Mouse (Mus musculus): ENCODE measurements at regions not wholly inside any gene's neighbourhood (a gene's known extent, or its start where the extent isn't known, plus 50 kb on each side); places are given as distances from the start of the nearest gene placed in this dataset.
"Not testable (repeated sequence)": the region's sequence is repeated elsewhere in the genome, so short reads cannot be mapped to it uniquely, and the experiment has no call there.

DNA sequence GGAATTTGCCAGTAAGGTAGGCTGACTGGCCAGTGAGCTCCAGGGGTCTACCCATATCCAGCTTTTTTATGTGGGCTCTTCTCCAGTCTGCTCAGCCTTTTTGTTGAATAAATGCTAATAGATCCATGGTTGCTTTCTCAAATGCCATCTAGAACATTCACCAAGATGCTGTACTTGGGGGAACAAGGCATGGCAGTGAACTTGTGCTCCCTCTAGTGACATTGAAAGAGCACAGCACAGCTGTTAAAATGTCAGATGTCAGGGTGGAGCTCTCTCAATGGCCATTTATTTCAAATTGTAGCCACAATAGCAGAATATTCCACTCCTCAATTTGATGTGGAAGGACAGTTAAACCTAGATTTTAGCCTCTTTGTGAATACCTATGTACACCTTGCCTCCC, 86.3 kb downstream of the Kcnk1 start:
- DNase-seq (ENCODE audit: low read depth, low spot score): no peak

DNA sequence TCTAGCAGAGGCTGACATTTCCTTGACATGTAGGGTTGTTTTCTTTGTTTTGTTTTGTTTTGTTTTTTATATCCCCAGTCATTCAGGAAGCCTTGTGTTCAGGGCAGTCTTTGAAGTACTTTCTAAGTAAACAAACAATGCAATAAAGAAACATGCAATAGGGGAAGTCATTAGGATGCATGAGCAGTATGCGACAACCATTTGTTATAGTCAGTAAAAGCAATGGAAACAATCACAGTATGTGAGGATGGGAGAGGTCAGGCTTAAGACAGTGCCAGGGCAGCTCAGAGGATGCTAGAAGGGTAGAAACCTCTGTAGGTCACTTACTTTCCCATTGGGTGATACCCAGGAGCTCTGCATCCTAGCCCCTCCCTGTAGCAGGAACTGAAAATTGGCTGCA, 87.9 kb downstream of the Kcnk1 start:
- no peak for DNase-seq (ENCODE audit: low read depth, low spot score)

DNA sequence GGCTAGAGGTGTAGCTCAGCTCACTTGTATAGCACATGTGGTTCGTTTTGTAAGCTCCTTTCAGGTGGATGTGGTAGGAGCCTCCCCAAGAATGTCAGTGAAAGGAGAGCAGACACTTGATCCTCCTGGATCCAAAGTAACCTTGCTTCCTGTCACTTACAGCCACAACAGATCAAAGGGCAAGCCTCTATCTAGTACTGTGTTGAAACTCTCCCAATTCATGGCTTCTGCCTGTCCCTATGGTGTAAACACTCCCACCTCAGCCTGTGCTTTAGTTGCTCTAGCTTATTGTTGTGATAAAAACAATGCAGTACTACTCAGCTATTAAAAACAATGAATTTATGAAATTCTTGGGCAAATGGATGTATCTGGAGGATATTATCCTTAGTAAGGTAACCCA, 95.8 kb downstream of the Kcnk1 start:
- DNase-seq (ENCODE audit: low read depth, low spot score): no peak

DNA sequence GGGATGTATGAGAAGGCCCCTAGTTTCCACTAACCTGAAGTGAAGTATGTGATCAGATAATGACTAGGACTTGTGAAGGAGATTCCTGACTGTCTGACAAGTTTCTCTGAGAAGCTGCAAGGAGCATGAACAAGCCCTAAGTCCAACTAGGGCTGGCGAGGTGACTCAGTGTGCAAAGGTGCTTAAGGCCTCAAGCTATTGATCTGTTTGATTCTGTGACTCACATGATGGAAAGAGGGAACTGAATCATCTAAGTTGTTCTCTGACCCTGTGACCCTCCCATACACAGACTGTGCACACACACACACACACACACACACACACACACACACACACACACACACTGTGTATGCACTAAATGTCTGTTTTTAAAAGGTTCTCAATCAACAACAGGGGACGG, 99.0 kb downstream of the Kcnk1 start:
- DNase-seq (ENCODE audit: low read depth, low spot score): no peak

DNA sequence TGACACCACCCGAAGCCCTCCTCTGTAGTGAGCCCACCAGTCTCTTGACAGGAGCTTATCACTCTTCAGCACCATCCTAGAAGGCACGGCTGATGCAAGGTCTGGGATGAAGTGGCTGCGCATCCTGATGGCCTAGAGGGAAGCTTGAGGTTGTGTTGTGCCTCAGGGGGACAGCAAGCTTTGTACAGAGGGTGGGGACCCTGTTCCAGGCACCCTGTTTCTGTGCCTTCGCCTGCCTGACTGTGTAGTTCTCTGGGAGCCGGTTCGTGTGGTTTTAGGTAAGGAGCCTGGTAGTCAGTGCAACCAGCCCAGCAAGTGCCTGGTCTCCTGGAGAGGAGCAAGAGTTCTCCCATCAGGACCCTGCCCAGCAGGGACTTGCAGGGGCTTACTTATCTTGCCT, 101.1 kb downstream of the Kcnk1 start:
- no peak for DNase-seq (ENCODE audit: low read depth, low spot score)

DNA sequence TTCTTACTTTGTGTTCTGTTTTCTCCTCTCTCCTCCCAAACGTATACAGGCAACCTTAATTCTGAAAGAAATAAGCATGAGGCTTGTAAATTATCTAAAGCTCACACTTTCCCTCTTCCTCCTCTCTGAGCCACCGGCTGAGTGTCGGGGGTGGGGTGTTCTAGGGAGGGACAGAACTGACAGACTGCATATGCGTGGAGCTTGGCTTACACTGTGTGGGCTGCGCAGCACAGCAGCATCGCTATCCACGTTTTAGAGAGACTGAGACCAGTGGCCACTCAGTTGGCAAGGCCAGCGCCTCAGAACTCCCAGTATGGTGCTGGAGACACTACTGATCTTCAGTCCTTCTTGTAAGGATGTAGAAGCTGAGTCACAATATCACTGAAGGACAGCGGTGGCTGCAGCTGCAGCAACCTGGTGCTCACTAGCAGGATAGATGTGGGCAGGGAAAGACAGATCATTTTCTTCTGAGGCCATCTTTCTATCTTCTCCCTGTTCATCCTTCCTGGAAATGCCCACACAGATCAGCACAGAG, 101.7 kb downstream of the Kcnk1 start:
- no peak for DNase-seq (ENCODE audit: low read depth, low spot score)

DNA sequence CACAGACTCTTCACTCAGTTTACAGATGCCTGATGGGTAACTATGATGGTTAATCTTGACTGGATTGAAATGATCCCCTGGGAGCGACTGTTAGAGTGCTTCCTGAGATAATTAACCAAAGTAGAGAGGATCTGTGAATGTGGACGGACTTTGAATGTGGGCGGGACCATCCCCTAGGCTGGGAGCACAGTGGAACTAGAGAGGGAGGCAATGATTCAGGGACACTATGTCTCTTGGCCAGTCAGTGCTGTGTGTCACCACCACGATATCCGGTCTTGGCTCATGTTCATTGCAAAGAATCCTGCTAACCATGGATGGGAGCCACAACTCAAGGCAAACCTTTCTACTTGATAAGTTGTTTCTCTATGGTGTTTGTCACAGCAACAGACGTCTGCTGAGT, 103.9 kb downstream of the Kcnk1 start:
- DNase-seq (ENCODE audit: low read depth, low spot score): no peak

DNA sequence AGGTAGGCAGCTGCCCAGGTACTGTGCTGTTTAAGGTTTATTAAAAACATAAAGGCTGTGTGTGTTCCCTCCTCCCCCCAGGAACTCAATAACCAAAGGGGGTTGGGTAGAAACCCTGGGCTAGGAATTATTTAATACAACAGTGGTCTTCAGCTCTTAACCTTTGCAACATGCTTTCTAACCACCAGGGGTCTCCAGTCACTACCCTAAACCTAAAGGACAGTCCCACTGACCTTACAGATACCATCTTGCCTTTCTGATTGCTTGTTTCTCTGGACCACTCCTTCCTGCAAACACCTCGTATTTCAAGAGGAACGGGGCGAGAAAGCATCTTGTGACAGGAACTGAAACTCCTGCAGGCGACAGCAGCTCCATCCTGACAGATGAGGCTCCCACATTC, 104.9 kb downstream of the Kcnk1 start:
- DNase-seq (ENCODE audit: low read depth, low spot score): no peak

DNA sequence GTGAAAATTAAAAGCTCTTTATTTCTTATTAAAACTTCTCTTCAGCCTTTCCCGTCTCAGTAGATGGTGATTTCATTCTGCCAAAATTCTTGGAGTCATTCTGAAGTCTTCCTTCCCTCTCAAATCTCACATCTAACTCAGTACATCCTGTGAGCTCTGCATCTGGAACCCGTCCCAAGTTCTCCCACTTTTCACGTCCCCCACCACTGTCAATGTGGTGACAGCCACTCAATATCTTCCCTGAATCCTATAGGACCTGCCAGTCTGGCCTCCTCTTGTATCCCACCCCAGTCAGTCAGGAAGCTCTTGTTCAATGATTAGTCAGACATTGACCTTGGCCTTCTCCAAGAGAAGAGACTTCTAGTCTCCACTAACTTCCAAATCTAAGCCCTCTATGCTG, 110.1 kb downstream of the Kcnk1 start:
- no peak for DNase-seq (ENCODE audit: low read depth, low spot score)

DNA sequence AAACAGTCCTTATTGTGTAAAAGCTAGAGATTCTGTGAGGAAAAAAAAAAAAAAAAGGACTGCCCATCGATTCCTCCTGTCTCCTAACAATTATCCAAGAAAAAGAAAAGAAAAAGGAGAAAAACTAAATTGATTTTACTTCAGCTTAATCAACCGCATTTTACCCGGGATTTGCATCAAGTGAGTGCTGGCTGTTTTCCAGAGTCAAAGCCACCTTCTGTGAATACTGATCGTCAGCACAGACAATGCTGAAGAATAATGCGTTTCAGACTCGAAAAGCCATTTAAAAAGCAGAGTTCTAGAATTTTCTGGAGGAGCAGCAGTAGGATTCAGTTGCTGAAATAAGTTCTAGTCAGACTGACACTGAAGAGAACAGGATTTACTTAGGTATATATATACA, 131.1 kb downstream of the Kcnk1 start:
- DNase-seq (ENCODE audit: low read depth, low spot score): no peak

DNA sequence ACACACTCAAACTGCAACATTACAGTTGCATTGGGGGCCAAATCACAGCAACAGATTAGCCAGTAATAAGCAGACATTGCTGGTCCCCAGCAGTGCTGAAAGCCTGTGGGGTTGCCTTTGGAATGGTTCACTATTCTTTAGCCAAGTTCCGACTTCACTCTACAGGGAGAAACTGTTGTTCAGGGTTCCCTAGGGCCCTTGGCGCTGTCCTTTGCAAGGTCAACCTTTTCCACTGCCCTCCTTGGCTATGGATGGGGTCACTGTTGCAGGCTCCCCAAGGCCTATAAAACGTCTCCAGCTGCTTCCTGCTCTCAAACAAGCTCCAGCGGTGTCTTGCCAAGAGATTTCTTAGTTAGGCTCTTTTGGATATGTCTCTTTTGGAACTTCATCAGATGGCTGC, 137.1 kb downstream of the Kcnk1 start:
- DNase-seq (ENCODE audit: low read depth, low spot score): no peak

DNA sequence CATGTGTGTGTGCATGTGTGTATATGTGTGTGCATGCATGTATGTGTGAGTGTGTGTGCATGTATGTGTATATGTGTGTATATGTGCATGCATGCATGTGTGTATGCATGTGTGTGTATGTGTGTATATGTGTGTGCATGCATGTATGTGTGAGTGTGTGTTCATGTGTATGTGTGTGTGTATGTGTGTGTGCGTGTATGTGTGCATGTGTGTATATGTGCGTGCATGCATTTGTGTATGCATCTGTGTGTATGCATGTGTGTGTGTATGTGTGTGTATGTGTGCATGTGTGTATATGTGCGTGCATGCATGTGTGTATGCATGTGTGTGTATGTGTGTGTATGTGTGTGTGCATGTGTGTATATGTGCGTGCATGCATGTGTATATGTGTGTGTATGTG, 137.9 kb downstream of the Kcnk1 start:
- DNase-seq (ENCODE audit: low read depth, low spot score): not testable (repeated sequence)

DNA sequence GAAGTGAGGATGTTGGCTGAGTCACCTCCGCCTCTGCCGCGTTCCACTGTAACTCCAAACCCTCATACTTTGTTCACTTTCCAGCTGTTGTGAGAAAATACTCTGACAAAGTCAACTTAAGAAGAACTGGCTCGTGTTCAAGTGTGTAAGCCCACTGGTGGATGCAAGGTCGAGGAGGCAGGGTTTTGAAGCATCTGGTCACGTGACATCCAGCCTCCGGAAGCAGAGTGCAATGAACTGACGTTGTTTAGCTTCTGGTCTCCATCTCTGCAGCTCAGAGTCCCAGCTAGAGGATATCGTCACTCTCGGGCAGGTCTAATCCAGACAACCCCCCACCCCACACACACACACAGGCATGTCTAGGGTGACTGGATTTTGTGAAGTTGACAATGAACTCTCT, 140.1 kb downstream of the Kcnk1 start:
- no peak for DNase-seq (ENCODE audit: low read depth, low spot score)

DNA sequence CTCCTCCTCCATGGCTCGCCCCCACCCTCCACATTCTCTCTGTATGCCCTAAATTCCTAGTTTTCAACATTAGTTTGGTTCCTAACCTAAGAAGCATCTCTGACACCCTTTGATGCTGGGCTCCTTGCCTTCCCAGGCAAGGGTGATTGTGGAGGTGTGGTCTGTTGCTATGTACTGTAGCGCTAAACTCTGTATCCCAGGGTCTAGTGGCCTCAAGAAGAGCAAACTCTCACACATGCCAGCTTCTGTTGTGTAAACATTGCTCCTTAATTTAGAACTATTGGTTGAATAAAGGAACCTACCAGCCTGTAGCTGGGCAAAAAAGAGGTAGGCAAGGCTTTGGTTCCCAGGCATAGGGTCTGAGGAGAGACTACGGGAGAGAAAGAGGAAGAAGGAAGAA, 140.6 kb downstream of the Kcnk1 start:
- DNase-seq (ENCODE audit: low read depth, low spot score): no peak

DNA sequence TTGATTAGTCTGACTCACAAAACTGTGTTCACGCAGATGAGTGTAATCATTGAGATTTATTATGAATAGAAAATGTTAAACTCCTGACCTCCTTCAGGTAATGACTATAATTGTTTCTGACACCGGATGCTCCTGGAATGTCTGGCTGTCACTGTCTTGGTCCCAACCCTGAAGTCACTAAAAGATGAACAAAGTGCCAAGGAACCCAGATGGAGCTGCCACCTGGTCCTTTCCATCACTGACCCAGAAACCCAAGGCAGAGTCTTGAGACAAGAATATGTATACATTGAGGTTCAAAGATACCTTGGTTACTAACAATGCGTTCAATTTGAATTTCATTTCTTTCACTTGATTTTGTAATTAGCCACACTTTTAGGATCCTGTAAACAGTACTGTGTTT, 142.0 kb downstream of the Kcnk1 start:
- no peak for DNase-seq (ENCODE audit: low read depth, low spot score)

DNA sequence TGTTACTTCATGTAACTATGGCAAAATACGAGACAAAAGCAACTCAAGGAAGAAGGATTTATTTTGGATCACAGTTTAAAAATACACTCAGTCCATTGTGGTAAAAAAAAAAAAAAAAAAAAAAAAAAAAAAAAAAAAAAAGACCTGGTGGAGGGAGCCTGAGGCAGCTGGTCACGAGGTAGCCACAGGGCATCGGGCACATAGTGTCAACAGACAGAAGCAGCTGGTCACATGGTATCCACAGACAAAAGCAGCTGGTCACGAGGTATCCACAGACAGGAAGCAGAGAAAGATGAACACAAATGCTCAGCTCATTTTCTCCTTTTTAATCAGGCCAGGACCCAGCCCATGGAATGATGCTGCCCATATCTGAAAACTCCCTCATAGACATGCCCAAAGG, 142.5 kb downstream of the Kcnk1 start:
- no peak for DNase-seq (ENCODE audit: low read depth, low spot score)

DNA sequence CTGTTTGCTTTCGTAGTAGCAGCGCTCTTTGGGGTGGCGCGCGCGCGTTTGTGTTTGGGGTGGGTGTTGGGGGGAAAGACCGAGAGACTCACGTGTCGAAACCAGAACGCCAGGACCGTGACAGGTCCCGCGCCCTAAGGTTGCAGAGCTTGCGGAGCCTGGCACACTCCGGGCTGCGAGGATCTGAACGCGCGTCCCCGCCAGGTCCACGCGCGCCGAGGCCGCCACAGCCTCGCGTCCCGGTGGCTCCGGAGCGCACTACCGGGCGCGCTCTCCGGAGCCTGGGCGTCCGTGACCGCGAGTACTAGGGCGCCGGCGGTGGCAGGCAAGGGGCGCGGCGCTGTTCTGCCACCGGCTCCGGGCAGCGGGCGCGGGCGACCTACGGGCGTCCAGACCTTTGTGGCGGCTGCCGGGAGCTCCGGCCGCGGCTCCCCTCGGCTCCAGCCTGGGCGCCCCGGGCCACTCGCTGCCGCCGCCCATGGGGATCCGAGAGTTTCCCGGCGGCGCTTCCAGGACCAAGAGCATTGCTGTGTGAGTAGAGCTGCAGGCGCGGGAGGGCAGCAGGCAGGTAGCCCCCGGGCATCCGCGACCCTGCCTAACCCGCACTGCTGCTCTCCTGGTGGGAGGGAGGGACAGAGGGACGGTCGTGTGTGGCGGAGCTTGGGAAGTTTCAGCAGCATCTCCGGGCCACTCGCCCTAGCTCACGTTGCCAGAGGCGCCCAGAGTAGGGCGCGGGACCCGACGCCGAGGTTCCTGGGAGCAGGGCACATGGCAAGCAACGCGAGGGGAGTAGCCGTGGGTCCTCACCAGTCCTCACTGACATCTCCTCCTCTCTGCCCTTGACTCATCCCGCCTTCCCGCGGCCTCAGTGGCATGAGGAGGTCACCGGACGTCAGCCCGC, 143.9 kb downstream of the Kcnk1 start:
- DNase-seq (ENCODE audit: low read depth, low spot score): no peak

DNA sequence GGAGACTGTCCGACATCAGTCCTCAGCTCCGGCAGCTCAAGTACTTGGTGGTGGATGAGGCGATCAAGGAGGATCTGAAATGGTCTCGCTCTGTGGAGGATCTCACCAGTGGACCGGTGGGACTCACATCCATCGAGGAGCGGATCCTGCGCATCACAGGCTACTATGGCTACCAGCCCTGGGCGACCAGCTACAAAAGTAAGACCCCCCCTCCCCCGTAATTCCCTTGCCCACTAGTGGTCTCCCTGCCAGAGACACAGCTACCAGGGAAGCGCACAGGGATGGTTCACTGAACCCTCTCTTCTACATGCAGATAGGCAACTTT, 144.5 kb downstream of the Kcnk1 start:
- no peak for DNase-seq (ENCODE audit: low read depth, low spot score)

DNA sequence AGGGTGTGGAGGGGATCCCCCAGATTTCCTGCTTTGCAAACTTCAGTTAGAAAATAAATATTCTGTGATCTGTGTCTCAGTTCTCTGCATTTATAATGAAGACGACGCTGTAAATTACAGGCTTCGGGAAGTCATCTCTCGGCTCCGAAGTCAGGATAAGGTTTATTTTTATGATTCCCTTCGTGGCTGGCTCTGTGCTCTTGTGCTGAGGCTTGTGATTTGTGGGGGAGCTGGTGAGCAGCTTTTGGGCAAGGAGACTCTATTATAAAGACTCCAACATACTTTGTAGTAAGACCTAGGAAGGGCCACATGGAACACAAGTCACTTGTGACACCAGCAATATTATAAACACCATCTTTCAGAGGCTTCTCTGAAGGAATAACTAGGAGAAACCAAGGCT, 146.0 kb downstream of the Kcnk1 start:
- no peak for DNase-seq (ENCODE audit: low read depth, low spot score)

DNA sequence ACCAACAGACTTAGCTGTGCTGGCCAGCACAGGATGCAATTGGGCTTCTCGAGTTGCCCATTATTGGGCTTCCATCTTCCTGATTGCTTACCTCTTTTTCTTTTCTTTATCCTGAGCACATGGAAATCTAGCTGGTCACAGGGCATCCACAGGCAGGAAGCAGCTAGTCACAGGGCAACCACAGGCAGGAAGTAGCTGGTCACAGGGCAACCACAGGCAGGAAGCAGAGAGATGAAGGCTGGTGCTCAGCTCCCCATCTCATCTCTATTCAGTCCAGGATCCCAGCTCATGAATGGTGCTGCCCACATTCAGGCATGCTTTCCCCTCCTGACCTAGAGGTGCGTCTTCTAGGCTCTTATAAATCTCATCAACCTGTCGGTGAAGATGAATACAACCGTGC, 146.8 kb upstream of the Slc35f3 start:
- DNase-seq (ENCODE audit: low read depth, low spot score): no peak

DNA sequence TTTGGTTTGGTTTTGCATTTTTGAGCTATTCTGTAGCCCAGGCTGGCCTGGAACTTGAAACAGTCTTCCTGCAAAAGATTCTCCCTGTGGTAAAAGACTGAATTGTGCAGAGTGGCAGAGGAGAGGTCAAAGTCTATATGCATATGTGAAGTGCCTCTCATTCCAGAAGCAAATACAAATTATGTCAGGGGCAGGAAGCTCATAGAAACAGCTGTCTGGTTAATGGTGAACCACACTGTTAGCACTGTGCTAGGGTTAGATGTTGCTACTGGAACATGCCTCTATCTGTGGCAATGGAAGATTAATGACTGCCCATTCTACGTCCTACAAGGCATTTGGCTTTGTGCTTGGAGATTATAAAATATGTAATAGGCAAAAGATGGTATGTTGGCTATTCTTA, 144.4 kb upstream of the Slc35f3 start:
- no peak for DNase-seq (ENCODE audit: low read depth, low spot score)

DNA sequence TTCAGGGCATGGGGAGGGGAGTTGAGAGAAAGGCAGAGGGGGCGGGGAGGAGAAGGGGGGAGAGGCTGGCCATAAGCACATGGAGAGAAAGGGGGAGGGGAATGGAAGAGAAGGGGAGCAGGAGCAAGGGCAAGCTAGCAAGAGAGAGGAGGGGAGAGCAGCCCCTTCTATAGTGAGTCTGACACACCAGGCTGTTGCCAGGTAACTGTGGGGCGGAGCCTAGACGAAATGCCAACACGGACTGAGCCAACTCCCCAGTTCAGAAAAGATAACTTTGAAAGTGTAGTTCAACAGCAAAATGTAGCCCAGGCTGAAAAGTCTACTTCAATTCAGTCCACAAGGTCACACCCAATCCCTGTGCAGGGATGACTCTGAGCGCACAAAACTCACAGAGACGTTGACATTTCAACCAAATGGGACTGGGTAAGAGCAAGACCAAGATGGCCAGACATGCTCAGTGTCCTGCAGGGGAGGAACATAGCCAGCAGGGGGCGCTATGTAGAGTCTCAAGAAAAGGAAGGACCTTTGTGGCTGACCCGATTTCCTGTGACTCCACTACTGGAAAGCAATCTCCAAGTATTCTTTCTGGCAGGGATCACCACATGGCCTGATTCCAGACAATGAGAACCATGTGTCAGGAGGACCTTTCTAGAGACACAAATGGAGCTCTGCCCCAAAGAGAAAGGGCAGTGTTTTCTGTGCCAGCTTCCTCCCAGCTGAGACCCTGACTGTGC, 140.7 kb upstream of the Slc35f3 start:
- peak; percentile 50 for DNase-seq (ENCODE audit: low read depth, low spot score)

DNA sequence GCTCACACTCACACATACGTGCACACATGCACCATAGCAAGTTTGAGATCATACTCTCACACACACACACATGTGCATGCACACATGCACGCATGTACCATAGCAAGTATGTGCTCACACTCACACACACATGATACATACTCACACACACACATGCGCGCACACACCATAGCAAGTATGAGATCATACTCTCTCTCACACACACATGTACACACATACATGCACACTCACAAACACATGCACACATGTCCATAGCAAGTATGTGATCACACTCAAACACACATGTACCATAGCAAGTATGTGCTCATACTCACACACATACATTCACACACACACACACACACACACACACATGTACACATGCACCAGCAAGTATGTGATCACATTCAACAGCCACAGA, 138.9 kb upstream of the Slc35f3 start:
- DNase-seq (ENCODE audit: low read depth, low spot score): no peak

All from WW6 (cell line).